Mouse (Mus musculus) limb, embryonic 11.5 days (tissue): ENCODE measurements at regions not wholly inside any gene's neighbourhood (a gene's known extent, or its start where the extent isn't known, plus 50 kb on each side); places are given as distances from the start of the nearest gene placed in this dataset.

Experiments used
- ATAC-seq: fragments of 200-750 bp; cut with Nextera tagmentation; 2 replicates; pipeline ENCODE4 v1.8.0; 2017; ENCODE audit warnings: low read depth; ENCODE audit not compliant: insufficient number of reproducible peaks, low FRiP score, low TSS enrichment
- DNase-seq: peaks from one replicate; pipeline ENCODE4 v3.0.0-alpha.2; 2015; ENCODE audit warnings: low spot score
- H3K27ac ChIP-seq: fragments of 300-500 bp; sonication (generic); replicated peaks from 2 replicates; pipeline ENCODE4 v1.5.1; 2014; ENCODE audit warnings: low read depth, mild to moderate bottlenecking, low read length
- H3K27me3 ChIP-seq: fragments of 300-500 bp; sonication (generic); 2 replicates; pipeline ENCODE4 v1.6.1; 2014; ENCODE audit warnings: mild to moderate bottlenecking, low read length, mixed read lengths; ENCODE audit not compliant: control insufficient read depth, insufficient read depth
- H3K36me3 ChIP-seq: fragments of 300-500 bp; sonication (generic); 2 replicates; pipeline ENCODE4 v1.6.1; 2014; ENCODE audit warnings: mild to moderate bottlenecking, low read length, moderate library complexity, mixed read lengths; ENCODE audit not compliant: control insufficient read depth, insufficient read depth
- H3K4me1 ChIP-seq: fragments of 300-500 bp; sonication (generic); 2 replicates; pipeline ENCODE4 v1.6.1; 2014; ENCODE audit warnings: low read length, mixed read lengths; ENCODE audit not compliant: control insufficient read depth, insufficient read depth
- H3K4me2 ChIP-seq: fragments of 300-500 bp; sonication (generic); 2 replicates; pipeline ENCODE4 v1.6.1; 2014; ENCODE audit warnings: low read depth, mild to moderate bottlenecking, moderate library complexity; ENCODE audit not compliant: severe bottlenecking
- H3K4me3 ChIP-seq: fragments of 300-500 bp; sonication (generic); 2 replicates; pipeline ENCODE4 v1.5.1; 2014; ENCODE audit warnings: low read depth, low read length
- H3K9ac ChIP-seq: fragments of 300-500 bp; sonication (generic); 2 replicates; pipeline ENCODE4 v1.6.1; 2014; ENCODE audit warnings: mild to moderate bottlenecking, low read length
- H3K9me3 ChIP-seq: fragments of 300-500 bp; sonication (generic); 2 replicates; pipeline ENCODE4 v1.6.1; 2016; ENCODE audit warnings: low read length; ENCODE audit not compliant: control insufficient read depth
- WGBS: fragments of 180-500 bp; shearing (Covaris S2); extraction: QIAGEN DNeasy Blood & Tissue Kit; methylation state at CpG from one replicate; pipeline ENCODE4 v1.1.7; 2014; 5-methylcytosine and 5-hydroxymethylcytosine counted together

DNA sequence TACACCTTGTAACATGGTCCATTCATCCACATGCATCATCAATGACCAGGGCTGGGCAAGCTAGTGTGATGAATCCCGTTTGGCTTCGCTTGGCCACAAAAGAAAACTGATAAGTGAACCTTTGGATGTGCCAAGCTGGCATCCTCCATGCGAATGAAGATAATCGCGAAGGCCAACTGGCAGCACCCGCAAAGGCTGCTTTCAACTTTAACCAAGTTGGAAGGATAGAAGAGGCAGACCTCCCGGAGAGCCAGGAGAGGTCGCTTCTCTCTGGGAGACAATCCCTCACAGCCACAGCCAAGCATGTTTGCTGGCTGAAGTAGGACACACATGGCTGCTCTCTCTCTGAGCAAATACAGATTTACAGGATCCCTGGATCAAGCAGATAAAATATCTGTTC, 173.6 kb upstream of the Fer start:
- H3K36me3 ChIP-seq = no peaks in the 10 kb centered on the region
- 88% methylated on average over 8 of the region's 8 CpGs for WGBS
- no peaks in the 10 kb centered on the region for H3K27me3 ChIP-seq
- no peaks in the 10 kb centered on the region for H3K9me3 ChIP-seq
- ATAC-seq (no peak), DNase-seq (no peak)
- H3K4me1 ChIP-seq = no peaks in the 10 kb centered on the region
- H3K27ac ChIP-seq = no peak overlapping the region
- no peak overlapping the region for H3K9ac ChIP-seq
- no peak overlapping the region for H3K4me2 ChIP-seq
- H3K4me3 ChIP-seq = no peak overlapping the region

DNA sequence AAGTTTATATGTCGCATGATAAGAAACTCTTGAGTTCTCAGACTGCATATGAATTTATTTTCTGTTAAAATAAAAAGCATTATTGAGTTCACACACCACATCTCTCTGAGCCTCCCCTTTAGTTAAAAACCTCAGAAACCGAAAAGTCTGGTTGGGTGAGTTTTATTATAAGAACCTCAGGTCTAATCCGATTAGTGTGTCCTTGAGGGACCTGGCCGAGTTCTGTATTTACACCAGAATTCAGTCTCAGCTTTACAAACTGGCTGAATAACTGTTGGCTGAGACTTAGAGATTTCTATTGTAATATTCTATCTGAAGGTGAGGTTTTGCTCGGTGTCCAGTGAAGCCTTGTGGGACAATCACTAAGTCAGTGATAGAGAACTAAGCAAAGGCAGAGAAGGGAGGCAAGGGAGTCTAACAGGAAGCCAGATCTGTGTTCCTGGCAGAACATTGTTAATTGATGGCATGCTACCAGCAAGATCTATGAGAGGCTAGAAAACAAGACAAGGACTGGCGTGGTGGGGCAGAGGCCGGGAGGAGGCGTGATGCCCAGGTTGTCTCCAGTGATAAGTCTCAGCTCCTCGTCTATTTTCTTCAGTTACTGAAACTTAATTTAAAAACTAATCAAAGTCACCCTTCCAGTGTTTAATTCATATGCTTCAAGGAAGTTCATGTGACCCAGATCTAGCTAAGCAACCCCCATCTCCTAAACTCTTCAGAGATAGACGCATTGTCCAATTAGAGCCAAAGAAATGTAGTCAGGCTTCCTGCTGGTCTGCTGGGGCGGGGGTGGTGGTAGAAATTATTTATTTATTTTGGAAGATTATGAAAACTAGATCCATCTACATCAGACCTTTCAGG, 171.8 kb upstream of the Fer start:
- H3K4me3 ChIP-seq = no peak overlapping the region
- 86% methylated on average over 11 of the region's 11 CpGs for WGBS
- H3K9ac ChIP-seq = no peak overlapping the region
- no peak for ATAC-seq
- no peaks in the 10 kb centered on the region for H3K36me3 ChIP-seq
- H3K4me2 ChIP-seq = no peak overlapping the region
- no peaks in the 10 kb centered on the region for H3K4me1 ChIP-seq
- no peaks in the 10 kb centered on the region for H3K9me3 ChIP-seq
- H3K27ac ChIP-seq = no peak overlapping the region
- no peaks in the 10 kb centered on the region for H3K27me3 ChIP-seq
- no peak for DNase-seq

DNA sequence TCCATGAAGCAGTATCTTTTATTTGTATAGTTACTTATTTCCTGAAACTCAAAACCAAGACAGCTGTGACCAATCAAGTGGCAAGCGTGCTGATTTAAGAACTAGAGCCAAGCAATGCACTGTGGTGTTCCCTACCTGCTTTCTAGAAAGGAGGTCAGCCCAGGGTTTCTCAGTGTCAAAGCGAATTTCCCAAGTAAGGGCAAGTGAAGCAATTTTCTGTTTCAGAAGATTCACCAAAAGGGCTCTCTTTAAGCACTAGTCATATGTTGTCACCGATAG, 171.2 kb upstream of the Fer start:
- Histone ChIP-seq H3K36me3 (no peaks in the 10 kb centered on the region), H3K27me3 (no peaks in the 10 kb centered on the region), H3K9me3 (no peaks in the 10 kb centered on the region), H3K27ac (no peak overlapping the region), H3K4me2 (no peak overlapping the region), H3K4me3 (no peak overlapping the region), H3K4me1 (no peaks in the 10 kb centered on the region), H3K9ac (no peak overlapping the region)
- no peak for ATAC-seq
- 59% methylated on average over 3 of the region's 3 CpGs for WGBS
- DNase-seq = no peak

DNA sequence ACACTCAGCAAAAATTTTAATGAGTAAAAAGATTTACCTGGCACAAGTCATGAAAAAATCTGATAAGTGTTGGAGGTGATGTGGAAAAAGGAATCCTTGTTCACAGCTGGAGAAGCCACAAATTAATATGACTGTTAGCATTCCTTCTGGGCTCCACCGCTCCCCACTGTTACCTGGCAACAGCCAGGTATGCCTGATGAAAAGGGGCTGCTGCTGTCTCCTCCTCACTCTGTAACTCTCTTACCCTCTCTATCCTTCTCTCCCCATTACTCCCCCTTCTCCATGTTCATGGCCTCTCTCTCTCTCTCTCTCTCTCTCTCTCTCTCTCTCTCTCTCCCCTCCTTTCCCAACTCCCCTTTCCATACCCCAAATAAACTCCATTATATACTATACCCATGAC, 169.6 kb upstream of the Fer start:
- Histone ChIP-seq H3K4me1 (no peaks in the 10 kb centered on the region), H3K9me3 (no peaks in the 10 kb centered on the region), H3K36me3 (no peaks in the 10 kb centered on the region), H3K4me3 (no peak overlapping the region), H3K27ac (no peak overlapping the region), H3K9ac (no peak overlapping the region), H3K27me3 (no peaks in the 10 kb centered on the region), H3K4me2 (no peak overlapping the region)
- no peak for ATAC-seq
- 91% methylated on average over 1 of the region's 1 CpGs for WGBS
- no peak for DNase-seq

DNA sequence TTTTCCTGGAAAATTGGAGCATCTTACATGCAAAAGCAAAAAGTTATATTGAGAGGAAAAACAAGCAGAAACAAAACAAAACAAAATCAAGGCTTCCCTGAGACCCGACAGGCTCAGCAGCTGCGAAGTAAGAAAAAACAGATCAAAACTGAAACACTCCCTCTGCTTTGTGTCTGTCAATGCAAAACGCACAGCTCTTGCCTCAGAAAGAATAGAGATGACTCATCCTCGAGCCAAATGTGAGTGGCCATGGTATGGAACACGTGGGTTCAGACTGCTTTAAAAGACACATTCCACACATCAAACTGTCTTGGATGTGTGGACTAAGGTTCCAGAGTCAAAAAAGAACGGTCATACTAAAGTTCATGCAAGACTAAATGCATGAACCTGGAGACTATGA, 163.3 kb upstream of the Fer start:
- Histone ChIP-seq H3K27ac (no peak overlapping the region), H3K9ac (no peak overlapping the region), H3K9me3 (no peaks in the 10 kb centered on the region), H3K4me1 (no peaks in the 10 kb centered on the region), H3K27me3 (no peaks in the 10 kb centered on the region), H3K36me3 (no peaks in the 10 kb centered on the region), H3K4me3 (no peak overlapping the region), H3K4me2 (no peak overlapping the region)
- 90% methylated on average over 6 of the region's 6 CpGs for WGBS
- no peak for DNase-seq
- ATAC-seq = no peak

DNA sequence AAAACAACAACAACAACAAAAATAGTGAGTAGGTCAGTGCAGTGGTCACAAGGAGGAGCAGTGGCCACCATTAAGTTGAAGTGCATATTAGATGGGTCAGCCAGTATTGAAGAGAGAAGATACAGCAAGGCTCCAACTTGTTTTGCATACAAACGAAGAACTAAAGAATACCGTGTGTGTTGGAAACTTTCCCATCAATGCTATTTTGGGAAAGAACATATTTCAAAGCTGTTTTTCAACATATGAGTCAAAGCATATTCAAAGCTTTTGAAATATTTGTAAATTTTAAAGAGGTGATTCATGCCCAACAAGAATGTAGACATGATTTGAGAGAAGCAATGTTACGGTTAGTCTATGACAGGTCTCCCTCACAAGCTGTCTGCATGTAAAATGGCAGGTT, 157.9 kb upstream of the Fer start:
- Histone ChIP-seq H3K4me2 (no peak overlapping the region), H3K4me3 (no peak overlapping the region)
- DNase-seq = no peak

DNA sequence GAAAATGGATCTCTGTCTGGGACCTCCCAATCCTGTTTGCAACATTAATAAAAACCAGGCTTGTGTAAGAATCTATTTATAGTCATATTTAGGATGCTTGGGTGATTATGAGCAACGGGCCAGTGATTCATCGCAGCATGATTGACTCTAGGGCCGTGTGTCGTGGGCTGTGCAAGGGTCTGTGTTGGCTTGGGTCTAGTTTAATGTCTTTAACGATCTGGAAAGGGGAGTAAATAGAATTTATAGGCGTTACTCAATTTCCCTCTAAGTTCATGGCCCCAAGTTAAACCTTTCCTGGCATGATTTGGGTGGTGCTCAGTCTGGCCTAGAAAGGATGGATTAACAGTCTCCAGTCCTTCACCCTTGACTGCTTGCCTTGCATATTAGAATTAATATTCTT, 149.9 kb upstream of the Fer start:
- H3K27me3 ChIP-seq = no peaks in the 10 kb centered on the region
- WGBS = 42% methylated on average over 6 of the region's 6 CpGs
- ATAC-seq = no peak

More for the DNA sequence above, 157.9 kb upstream of the Fer start:
- Histone ChIP-seq H3K36me3 (no peaks in the 10 kb centered on the region), H3K9me3 (no peaks in the 10 kb centered on the region), H3K27me3 (no peaks in the 10 kb centered on the region), H3K4me1 (no peaks in the 10 kb centered on the region), H3K27ac (no peak overlapping the region), H3K9ac (no peak overlapping the region)
- no peak for ATAC-seq
- 93% methylated on average over 3 of the region's 3 CpGs for WGBS

DNA sequence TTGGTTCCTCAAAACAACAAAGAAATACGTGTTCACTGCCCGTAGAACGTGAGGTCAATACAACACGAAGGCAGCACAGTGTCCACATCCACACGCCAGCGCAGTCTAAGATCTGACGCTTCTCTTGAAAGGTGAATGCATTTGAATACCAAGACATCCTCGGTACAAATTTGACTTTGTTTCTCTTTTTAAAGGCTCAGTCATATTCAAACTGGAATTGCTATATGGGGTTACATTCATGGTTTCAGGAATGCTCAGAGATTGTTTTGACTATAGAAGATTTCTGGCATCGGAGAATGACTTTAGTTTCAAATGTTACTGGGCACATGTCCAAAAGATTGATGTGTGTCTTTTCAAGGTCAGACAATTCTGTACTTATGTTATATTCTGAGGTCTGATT, 147.2 kb upstream of the Fer start:
- Histone ChIP-seq H3K36me3 (no peaks in the 10 kb centered on the region), H3K9ac (no peak overlapping the region), H3K9me3 (no peaks in the 10 kb centered on the region), H3K4me1 (no peaks in the 10 kb centered on the region), H3K4me3 (no peak overlapping the region), H3K4me2 (no peak overlapping the region), H3K27ac (no peak overlapping the region), H3K27me3 (no peaks in the 10 kb centered on the region)
- whole genome bisulfite sequencing = 95% methylated on average over 9 of the region's 9 CpGs
- DNase-seq (no peak), ATAC-seq (no peak)

More for the DNA sequence above, 149.9 kb upstream of the Fer start:
- no peak overlapping the region for H3K4me3 ChIP-seq
- no peak overlapping the region for H3K27ac ChIP-seq
- no peak overlapping the region for H3K9ac ChIP-seq
- H3K36me3 ChIP-seq = no peaks in the 10 kb centered on the region
- no peak for DNase-seq
- no peaks in the 10 kb centered on the region for H3K9me3 ChIP-seq
- no peaks in the 10 kb centered on the region for H3K4me1 ChIP-seq
- no peak overlapping the region for H3K4me2 ChIP-seq

DNA sequence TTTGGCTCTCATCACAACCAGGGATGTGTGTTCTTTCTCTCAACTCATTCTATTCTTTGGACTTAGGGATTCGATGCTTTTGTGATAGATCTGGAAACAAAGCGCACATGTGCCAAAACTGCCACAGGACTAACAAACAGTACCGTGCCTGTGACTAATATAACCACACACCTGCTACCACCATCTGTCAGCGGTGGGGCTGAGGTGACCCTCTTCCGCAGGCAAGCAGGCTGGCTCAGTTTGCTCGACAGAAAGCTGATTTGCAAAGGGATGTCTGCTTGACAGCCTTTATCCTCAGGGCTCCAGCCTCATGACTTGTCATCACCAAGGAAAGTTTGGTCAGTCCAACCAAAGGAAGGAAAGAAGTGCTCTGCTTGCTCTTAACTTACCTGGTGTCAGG, 146.7 kb upstream of the Fer start:
- no peaks in the 10 kb centered on the region for H3K36me3 ChIP-seq
- H3K27ac ChIP-seq = no peak overlapping the region
- no peaks in the 10 kb centered on the region for H3K9me3 ChIP-seq
- H3K9ac ChIP-seq = no peak overlapping the region
- DNase-seq (no peak), ATAC-seq (no peak)
- whole genome bisulfite sequencing = 70% methylated on average over 6 of the region's 6 CpGs
- H3K4me1 ChIP-seq = no peaks in the 10 kb centered on the region
- H3K4me2 ChIP-seq = no peak overlapping the region
- H3K4me3 ChIP-seq = no peak overlapping the region
- H3K27me3 ChIP-seq = no peaks in the 10 kb centered on the region
